Mouse (Mus musculus) heart, postnatal 14 days (tissue): ENCODE results near the gene C1ql3. TPM values are rescaled to one million over a fixed set of nuclear protein-coding genes. Genes with fewer than 3 reads are reported as not detected.

Experiments
- DNase-seq, 2 experiments: peaks; one replicate each; pipeline ENCODE4 v3.0.0; 2021 to 2022
- intact Hi-C: fragments of 180-260 bp; cut with DNase I; formaldehyde crosslinking; loops from one replicate; pipeline ENCODE4 v1.15.1; 2025
- total RNA-seq, 2 experiments: library from RNA; stranded (reverse); gene quantifications; 2 replicates each; pipeline ENCODE4 v1.2.3; 2021

C1ql3 gene
- total RNA-seq, 2 experiments from 2014 or later = not detected

GRCm38 (mm10) chr2:12956703-12957424, 54.7 kb downstream of the C1ql3 start:
- DNase-seq = no peak
- intact Hi-C loops = no loop called here

Other genes starting within 250 kb of the C1ql3 start
- gene Pter, start 87.8 kb downstream of the C1ql3 start, total RNA-seq = 1 to 10 TPM; 5.1 to 5.8 TPM